Mouse (Mus musculus) hematopoietic stem cell, adult 5-6 weeks (primary cell): ENCODE results near the gene Meig1. TPM values are rescaled to one million over a fixed set of nuclear protein-coding genes. Genes with fewer than 3 reads are reported as not detected.

ENCODE experiments used
- ATAC-seq, 2 experiments: fragments of 125-278 bp in 1 of 2; replicated peaks in 1 of 2; 2 replicates each; pipeline ENCODE4 v1.8.0; 2016 to 2017; ENCODE audit warnings: inconsistent platforms in 2 of 2, mild to moderate bottlenecking in 2 of 2, moderate number of reproducible peaks in 2 of 2, low read depth in 1 of 2, moderate TSS enrichment in 1 of 2; ENCODE audit not compliant: low FRiP score in 2 of 2, poor library complexity in 2 of 2, severe bottlenecking in 2 of 2, insufficient read depth in 1 of 2, low TSS enrichment in 1 of 2
- total RNA-seq: library from RNA; stranded (forward); fragments of 172-1452, 232-1000 nt; gene quantifications from 2 replicates; pipeline ENCODE4 v1.2.3, GENCODE M21; 2017

The Meig1 gene
- total RNA-seq, 1 experiment from 2014 or later, result not detected

DNA sequence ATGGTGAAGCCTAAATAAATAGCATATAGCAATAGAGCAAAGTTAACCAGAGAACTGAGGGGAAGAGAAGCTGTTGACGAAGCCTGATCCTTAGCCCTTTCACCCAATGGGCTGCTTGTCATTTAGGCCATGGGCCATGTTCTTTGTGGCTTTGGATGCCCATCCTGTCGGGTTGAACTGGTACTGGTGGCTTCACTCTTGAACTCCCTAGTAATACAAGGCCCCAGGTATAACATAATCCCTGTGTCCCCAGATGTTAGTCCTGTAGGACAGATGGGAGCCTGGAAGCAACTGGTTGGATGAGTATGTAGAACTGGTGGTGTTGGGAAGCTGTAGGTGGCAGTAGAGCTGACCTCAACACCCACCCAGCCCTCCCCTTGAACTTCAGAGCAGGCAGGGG is 30.5 kb downstream of the Meig1 start:
- no peak for ATAC-seq

GRCm38 (mm10) chr2:3387105-3387860 is 35.2 kb downstream of the Meig1 start:
- no peak for ATAC-seq

- no peak for ATAC-seq
These were observed 57.3 kb downstream of the Meig1 start for GRCm38 (mm10) chr2:3365127-3365526.

DNA sequence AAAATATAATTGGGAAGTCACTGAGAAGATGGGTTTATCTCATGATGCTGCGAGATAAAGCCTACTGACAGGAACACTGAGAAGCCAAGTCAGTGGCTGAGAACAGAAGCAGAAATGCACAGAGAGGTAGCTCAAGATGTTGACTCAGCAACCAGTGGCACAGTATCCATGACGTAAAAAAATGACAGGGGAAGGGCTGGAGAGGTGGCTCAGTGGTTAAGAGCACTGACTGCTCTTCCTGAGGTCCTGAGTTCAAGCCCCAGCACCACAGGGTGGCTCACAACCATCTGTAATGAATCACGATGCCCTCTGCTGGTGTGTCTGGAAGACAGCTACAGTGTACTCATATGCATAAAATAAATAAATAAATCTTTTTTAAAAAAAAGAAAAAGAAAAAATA is 61.4 kb downstream of the Meig1 start:
- no peak for ATAC-seq

Other genes starting within 250 kb of the Meig1 start
- gene Nmt2, start 138.4 kb downstream of the Meig1 start, total RNA-seq, result 40.7 and 51.9 TPM in 2 replicates
- gene Rpp38, start 90.0 kb downstream of the Meig1 start, total RNA-seq, result 10.3 and 14.8 TPM in 2 replicates
- gene Acbd7, start 86.5 kb downstream of the Meig1 start, total RNA-seq, result not detected in 2 replicates
- not detected in 2 replicates for gene Olah, start 25.4 kb downstream of the Meig1 start, total RNA-seq
- gene Dclre1c, start 1.5 kb upstream of the Meig1 start, total RNA-seq, result 18.6 and 27.2 TPM in 2 replicates
- gene Suv39h2, start 52.4 kb upstream of the Meig1 start, total RNA-seq, result 10.9 and 20.8 TPM in 2 replicates
- 13.8 and 23.2 TPM in 2 replicates for gene Gm45902, start 90.1 kb upstream of the Meig1 start, total RNA-seq
- gene Hspa14, start 90.2 kb upstream of the Meig1 start, total RNA-seq, result 130 and 160 TPM in 2 replicates
- 1.1 and 3.7 TPM in 2 replicates for gene Cdnf, start 90.4 kb upstream of the Meig1 start, total RNA-seq
- gene Fam107b, start 147.8 kb upstream of the Meig1 start, total RNA-seq, result 624 and 986 TPM in 2 replicates